Mouse (Mus musculus): ENCODE results near the gene Hist1h2ae. TPM values are rescaled to one million over a fixed set of nuclear protein-coding genes. Genes with fewer than 3 reads are reported as not detected.
"Not testable (repeated sequence)": the region's sequence is repeated elsewhere in the genome, so short reads cannot be mapped to it uniquely, and the experiment has no call there.

The Hist1h2ae gene
- total RNA-seq, 4 experiments from 2014 or later, result 0.54 to 1.1 (median 0.88) TPM

GRCm38 (mm10) chr13:23541497-23541896, 29.5 kb downstream of the Hist1h2ae start:
- DNase-seq (ENCODE audit: low spot score in 2 of 2), result no peak

DNA sequence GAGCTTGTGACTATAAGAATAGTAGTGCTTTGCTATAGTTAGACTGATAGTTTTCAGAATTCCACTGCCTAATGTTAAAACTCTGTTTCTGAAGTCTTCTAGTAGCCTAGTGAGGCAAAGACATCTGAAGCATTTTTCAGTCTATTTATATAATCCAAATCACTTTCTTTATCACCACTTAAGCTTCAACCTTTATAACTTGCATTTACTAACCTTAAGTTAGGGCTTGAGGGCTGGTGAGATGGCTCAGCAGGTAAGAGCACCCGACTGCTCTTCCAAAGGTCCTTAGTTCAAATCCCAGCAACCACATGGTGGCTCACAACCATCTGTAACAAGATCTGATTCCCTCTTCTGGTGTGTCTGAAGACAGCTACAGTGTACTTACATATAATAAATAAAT, 31.2 kb downstream of the Hist1h2ae start:
- not testable (repeated sequence) for DNase-seq (ENCODE audit: low spot score in 2 of 2)

- DNase-seq (ENCODE audit: low spot score in 2 of 2), result no peak
Observed at GRCm38 (mm10) chr13:23538249-23538648, 32.8 kb downstream of the Hist1h2ae start.

DNA sequence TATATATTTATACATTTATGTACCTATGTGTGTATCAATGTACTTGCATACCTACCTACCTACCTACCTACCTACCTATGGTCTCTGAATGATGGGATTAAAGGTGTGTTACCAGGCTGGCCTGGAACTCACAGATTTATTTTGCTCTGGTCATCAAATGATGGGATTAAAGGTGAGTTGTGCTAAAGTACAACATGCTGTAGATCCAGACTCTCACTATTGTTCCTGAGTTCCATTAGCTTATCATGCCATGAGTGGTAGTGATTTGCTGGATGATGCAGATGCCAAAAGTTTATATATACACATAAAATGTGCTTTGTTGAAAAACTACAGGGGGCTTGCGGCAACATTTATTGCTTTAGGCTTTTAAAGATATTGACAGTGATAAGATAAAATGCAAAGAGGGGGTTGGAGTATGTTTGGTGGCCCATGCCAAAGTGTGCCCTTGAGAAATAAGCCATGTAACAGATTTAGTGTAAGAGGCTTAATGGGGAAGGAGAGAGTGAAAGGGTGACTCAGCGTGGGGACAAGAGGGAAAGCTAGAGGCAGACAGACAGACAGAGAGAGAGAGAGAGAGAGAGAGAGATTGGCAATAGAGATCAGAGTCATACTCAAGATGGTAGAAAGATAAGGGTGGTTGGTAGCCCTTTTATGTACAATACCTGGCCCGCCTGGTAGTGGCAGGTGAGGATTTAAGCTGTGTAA, 33.9 kb downstream of the Hist1h2ae start:
- no peak for DNase-seq (ENCODE audit: low spot score in 2 of 2)

GRCm38 (mm10) chr13:23536076-23536822, 34.8 kb downstream of the Hist1h2ae start:
- no peak for DNase-seq (ENCODE audit: low spot score in 2 of 2)

- peak; percentile 51 to 60 for DNase-seq (ENCODE audit: low spot score in 2 of 2)
Observed at GRCm38 (mm10) chr13:23535137-23536075, 35.6 kb downstream of the Hist1h2ae start, which contains the start of gene Hist1h3g. Gene Hist1h3g, plus strand, starts transcription at chr13:23535422.

DNA sequence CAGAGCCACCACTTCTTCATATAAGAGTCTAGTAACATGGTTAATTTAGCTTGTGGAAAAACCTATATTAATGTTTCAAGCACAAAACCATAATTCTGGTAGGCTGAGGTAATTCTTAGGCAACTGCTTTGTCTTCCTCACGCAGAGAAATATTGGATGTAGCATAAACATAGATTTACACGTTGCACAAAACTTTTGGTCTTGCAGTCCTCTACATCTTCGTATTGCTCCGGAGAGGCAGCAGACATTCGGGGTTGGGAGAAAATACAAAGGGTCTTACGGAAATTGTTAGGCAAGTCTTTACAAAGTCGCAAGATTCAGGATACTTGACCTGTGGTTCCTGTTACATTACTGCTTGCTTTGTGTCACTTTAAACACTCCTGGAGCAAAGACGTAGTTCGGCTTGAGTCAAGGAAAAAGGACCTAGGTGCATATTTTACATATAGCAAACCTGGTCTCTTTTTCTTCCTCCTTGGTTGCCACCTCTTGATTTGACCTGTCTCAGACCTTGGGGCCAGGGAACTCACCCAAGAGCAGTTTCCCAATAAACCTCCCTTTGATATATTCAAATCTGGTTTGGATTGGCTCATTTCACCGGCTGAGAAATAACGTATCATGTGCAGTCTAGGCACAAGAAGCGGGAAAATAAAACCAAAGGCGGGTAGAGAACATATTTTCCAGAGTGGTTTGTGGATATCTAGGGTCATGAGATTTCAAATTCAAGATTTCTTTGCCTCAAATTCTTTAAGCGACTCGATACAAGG, 36.5 kb downstream of the Hist1h2ae start:
- no peak for DNase-seq (ENCODE audit: low spot score in 2 of 2)

DNA sequence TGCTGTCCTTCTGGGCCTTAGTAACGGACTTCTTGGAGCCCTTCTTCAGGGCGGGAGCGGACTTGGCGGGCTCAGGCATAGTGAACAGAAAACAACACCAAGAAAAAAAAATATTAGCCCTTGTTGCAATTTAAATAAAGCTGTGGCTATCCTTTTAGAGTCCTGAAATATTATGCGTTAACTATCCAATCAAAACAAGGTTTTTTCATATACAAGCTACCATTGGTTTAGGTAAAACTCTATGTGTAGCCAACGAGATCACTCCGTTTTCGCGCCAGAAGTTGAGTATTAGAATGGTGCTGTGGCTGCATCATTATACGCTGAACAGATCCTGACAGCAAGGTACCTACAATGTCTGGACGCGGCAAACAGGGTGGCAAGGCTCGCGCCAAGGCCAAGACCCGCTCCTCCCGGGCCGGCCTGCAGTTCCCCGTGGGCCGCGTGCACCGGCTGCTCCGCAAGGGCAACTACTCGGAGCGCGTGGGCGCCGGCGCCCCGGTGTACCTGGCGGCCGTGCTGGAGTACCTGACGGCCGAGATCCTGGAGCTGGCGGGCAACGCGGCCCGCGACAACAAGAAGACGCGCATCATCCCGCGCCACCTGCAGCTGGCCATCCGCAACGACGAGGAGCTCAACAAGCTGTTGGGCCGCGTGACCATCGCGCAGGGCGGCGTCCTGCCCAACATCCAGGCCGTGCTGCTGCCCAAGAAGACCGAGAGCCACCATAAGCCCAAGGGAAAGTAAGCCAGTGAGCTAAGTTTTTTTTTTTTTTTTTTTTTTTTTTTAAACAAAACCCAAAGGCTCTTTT, 37.3 kb downstream of the Hist1h2ae start, which contains the start of gene Hist1h2af:
TSS of gene Hist1h2af (plus strand) at position 347 of the 808 bp plus-strand sequence.
- not testable (repeated sequence) for DNase-seq (ENCODE audit: low spot score in 2 of 2)

DNA sequence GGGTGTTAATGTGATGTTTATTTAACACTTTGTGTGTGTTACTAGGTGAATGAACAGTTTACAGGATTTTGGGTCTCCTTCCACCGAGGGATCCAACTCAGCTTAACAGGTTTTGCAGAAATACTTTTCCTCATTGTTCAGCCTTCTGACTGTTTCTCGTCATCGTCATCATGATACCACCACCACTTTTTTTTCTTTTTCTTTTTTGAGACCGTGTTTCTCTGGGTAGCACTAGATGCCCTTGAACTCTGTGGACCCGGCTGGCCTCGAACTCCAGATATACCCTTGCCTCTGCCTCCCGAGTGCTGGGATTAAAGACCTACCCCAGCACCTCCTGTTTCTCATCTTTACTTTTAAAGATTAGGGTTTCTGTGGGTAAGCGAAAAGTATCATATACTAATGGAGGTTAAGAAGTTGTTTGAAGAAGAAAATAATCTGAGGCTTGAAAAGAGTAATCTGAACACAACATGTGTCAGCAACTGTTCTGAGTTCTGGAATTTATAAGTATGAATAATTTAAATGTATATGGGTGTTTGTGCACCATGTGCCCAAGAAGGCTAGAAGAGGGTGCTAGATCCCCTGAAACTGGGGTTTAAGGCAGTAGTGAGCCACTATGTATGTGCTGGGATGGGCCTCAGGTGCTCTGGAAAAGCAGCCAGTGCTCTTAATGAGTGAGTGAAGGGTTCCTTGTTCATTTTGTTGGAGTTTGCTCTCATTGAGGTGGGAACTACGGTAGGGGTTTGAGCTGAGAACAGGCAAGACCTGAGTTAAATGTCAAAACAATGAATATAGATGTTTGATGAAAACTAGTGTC, 38.6 kb downstream of the Hist1h2ae start:
- DNase-seq (ENCODE audit: low spot score in 2 of 2), result no peak

- peak; percentile 85 to 88 for DNase-seq (ENCODE audit: low spot score in 2 of 2)
Observed at GRCm38 (mm10) chr13:23530901-23531875, 39.8 kb downstream of the Hist1h2ae start, which contains the start of gene Hist1h4h. Gene Hist1h4h, plus strand, starts transcription at chr13:23531050.

GRCm38 (mm10) chr13:23530181-23530900, 40.7 kb downstream of the Hist1h2ae start:
- DNase-seq (ENCODE audit: low spot score in 2 of 2), result peak; percentile 47 to 65

DNA sequence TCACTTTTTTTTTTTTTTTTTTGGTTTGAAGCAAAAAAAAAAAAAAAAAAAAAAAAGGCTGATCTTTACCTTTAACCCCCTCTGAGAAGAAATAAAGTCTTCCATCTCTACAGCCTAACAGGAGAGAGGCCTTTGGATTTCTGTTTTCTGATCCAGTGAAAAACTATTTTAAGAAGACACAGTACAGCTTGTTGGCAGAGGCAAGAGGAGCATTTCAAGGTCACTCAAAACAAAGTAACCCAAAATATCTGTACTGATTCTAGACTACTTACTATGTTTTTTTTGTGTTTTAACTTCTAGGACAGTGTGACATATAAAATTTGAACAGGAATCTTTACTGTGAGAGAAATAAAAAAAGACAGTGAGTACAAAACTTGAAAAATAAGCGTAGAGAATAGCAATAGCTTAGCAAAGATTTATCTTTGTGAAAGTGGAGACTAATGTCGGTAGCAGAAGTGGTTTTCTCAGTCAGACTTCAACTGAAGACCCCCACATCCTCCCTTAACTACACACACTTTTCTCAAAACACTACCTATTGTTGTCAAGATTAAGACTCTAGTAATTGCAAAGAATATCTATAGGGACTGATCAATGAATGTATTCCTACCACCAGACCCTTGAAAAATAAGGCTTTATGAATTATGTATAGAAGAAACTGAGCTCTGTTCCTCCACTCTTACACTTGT, 41.4 kb downstream of the Hist1h2ae start:
- DNase-seq (ENCODE audit: low spot score in 2 of 2), result no peak

GRCm38 (mm10) chr13:23529005-23529404, 42.0 kb downstream of the Hist1h2ae start:
- no peak for DNase-seq (ENCODE audit: low spot score in 2 of 2)

DNA sequence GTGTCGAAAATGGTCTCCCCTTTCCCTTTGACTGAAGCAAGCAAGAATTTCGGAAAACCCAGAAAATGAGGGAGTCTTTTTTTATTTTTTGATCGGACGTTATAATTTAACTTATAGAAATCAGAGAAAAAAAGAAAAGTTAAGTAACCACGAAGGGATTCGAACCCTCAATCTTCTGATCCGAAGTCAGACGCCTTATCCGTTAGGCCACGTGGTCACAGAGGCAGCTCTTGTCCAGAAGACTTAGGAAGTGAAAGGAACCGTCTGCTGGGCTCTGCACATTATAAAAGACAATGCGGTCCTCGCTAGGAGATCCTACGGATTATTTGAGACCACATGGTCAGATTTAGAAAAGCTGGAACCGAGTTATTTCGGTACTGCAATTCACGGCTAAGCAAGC, 44.7 kb downstream of the Hist1h2ae start:
- peak; percentile 74 to 80 for DNase-seq (ENCODE audit: low spot score in 2 of 2)

DNA sequence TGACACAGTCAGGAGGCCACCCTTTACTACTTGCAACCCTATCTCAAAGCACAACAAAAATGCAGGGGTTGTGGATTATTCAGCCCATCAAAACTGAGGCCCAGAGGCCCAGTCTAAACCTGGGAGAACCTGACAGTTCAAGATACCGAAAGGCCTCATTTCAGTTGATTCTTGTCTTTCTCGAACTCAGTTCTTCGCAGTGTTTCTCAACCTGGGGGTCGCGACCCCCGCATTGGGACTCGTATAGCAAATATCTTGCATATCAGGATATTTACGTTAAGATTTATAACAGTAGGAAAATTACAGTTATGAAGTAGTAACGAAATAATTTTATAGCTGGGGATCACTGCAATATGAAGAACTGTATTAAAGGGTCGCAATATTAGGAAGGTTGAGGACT, 45.1 kb downstream of the Hist1h2ae start:
- DNase-seq (ENCODE audit: low spot score in 2 of 2), result no peak

- peak; percentile 11 to 13 for DNase-seq (ENCODE audit: low spot score in 2 of 2)
Observed at GRCm38 (mm10) chr13:23524654-23525053, 46.4 kb downstream of the Hist1h2ae start.
